Mouse (Mus musculus): ENCODE measurements around the gene Dot1l. TPM values are rescaled to one million over a fixed set of nuclear protein-coding genes. Genes with fewer than 3 reads are reported as not detected.

Dot1l gene
- polyA plus RNA-seq, 1 experiment from 2014 or later: 17.7 TPM

DNA sequence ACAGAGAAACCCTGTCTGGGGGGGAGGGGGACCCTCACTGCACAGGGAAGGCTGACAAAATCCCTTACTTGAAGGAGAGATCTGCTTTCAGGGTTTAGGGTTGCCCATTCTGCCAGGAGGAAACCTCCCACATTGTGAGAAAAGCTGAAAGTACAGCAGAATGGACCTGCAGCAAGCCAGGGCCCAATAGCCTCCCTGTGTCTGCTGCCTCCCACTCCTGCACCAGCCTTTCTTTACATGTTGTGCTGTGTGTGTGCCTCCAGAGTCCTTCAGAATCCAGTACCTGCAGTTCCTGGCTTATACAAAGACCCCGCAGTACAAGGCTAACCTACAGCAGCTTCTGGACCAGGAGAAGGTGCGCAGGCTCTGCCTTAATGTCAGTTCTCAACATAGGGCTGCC, 29.3 kb downstream of the Dot1l start:
- Histone ChIP-seq H3K4me3 (ENCODE audit: low read depth, low read length) (no peak overlapping the region), H3K9ac (ENCODE audit: low read depth, low read length) (no peak overlapping the region), H3K9me3 (replicated peaks; ENCODE audit: control insufficient read depth, low read length, poor library complexity, severe bottlenecking) (no peaks in the 10 kb centered on the region), H3K36me3 (ENCODE audit: control insufficient read depth, insufficient read depth, low read length) (peaks cover 84% of the 10 kb centered on the region), H3K27ac (ENCODE audit: low read length) (no peak overlapping the region), H3K4me2 (ENCODE audit: low read length) (no peak overlapping the region), H3K27me3 (ENCODE audit: control insufficient read depth, insufficient read depth, low read depth, low read length) (no peaks in the 10 kb centered on the region), H3K4me1 (ENCODE audit: control insufficient read depth, insufficient read depth, low read length) (no peaks in the 10 kb centered on the region)
- ATAC-seq: no peak
- WGBS: 98% methylated on average over 2 of the region's 2 CpGs

DNA sequence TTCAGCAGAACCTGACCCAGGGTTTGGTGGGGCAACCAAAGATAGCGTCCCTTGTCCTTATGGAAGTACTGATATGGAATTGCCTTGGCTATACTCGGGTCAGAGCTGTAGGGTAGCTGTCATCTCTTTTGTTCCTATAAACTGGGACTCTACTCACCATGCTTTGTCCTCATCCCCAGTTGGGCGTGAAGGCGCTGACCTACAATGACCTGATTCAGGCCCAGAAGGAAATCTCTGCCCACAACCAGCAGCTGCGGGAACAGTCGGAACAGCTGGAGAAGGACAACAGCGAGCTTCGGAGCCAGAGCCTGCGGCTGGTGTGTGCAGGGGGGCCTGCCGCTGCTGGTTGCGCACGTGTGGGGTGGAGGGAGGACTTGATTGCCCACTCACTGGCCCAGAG, 29.9 kb downstream of the Dot1l start:
- no peak overlapping the region for H3K4me3 ChIP-seq (ENCODE audit: low read depth, low read length)
- H3K9me3 ChIP-seq (replicated peaks; ENCODE audit: control insufficient read depth, low read length, poor library complexity, severe bottlenecking): no peaks in the 10 kb centered on the region
- ATAC-seq: no peak
- H3K27me3 ChIP-seq (ENCODE audit: control insufficient read depth, insufficient read depth, low read depth, low read length): no peaks in the 10 kb centered on the region
- peaks cover 84% of the 10 kb centered on the region for H3K36me3 ChIP-seq (ENCODE audit: control insufficient read depth, insufficient read depth, low read length)
- no peak overlapping the region for H3K4me2 ChIP-seq (ENCODE audit: low read length)
- H3K4me1 ChIP-seq (ENCODE audit: control insufficient read depth, insufficient read depth, low read length): no peaks in the 10 kb centered on the region
- H3K9ac ChIP-seq (ENCODE audit: low read depth, low read length): no peak overlapping the region
- no peak overlapping the region for H3K27ac ChIP-seq (ENCODE audit: low read length)
- WGBS: 74% methylated on average over 12 of the region's 12 CpGs

- no peak overlapping the region for H3K9ac ChIP-seq (ENCODE audit: low read depth, low read length)
- WGBS: 94% methylated on average over 11 of the region's 11 CpGs
- no peak overlapping the region for H3K27ac ChIP-seq (ENCODE audit: low read length)
- H3K9me3 ChIP-seq (replicated peaks; ENCODE audit: control insufficient read depth, low read length, poor library complexity, severe bottlenecking): no peaks in the 10 kb centered on the region
- H3K36me3 ChIP-seq (ENCODE audit: control insufficient read depth, insufficient read depth, low read length): peaks cover 83% of the 10 kb centered on the region
- no peak overlapping the region for H3K4me3 ChIP-seq (ENCODE audit: low read depth, low read length)
- no peak for ATAC-seq
- no peak overlapping the region for H3K4me2 ChIP-seq (ENCODE audit: low read length)
- no peaks in the 10 kb centered on the region for H3K4me1 ChIP-seq (ENCODE audit: control insufficient read depth, insufficient read depth, low read length)
- no peaks in the 10 kb centered on the region for H3K27me3 ChIP-seq (ENCODE audit: control insufficient read depth, insufficient read depth, low read depth, low read length)
Observed at GRCm38 (mm10) chr10:80785963-80786362, 31.0 kb downstream of the Dot1l start.

DNA sequence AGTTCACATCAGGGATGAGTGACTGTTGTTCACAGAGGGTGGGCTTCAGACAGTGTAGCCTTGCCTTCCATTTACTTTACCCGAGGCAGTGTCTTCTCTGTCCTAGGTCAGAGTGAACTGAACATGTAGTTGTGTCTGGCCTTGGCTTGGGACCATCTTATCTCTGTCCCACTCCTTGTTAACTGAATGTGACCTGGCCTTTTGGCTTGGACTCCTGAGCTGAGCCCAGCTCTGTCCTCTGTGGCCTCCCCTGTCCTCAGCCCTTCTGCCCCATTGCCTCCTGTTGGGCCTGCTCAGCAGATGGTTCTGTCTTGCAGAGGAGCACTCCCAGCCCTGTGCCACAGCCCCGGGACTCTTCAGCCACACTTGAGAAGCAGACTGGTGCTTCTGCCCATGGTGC, 32.5 kb downstream of the Dot1l start:
- Histone ChIP-seq H3K9ac (ENCODE audit: low read depth, low read length) (no peak overlapping the region), H3K27ac (ENCODE audit: low read length) (no peak overlapping the region), H3K4me1 (ENCODE audit: control insufficient read depth, insufficient read depth, low read length) (no peaks in the 10 kb centered on the region), H3K27me3 (ENCODE audit: control insufficient read depth, insufficient read depth, low read depth, low read length) (no peaks in the 10 kb centered on the region), H3K4me3 (ENCODE audit: low read depth, low read length) (no peak overlapping the region), H3K9me3 (replicated peaks; ENCODE audit: control insufficient read depth, low read length, poor library complexity, severe bottlenecking) (no peaks in the 10 kb centered on the region), H3K36me3 (ENCODE audit: control insufficient read depth, insufficient read depth, low read length) (peaks cover 80% of the 10 kb centered on the region), H3K4me2 (ENCODE audit: low read length) (no peak overlapping the region)
- 81% methylated on average over 2 of the region's 2 CpGs for WGBS
- ATAC-seq: no peak

- Histone ChIP-seq H3K27me3 (ENCODE audit: control insufficient read depth, insufficient read depth, low read depth, low read length) (no peaks in the 10 kb centered on the region), H3K4me2 (ENCODE audit: low read length) (no peak overlapping the region), H3K4me3 (ENCODE audit: low read depth, low read length) (no peak overlapping the region), H3K36me3 (ENCODE audit: control insufficient read depth, insufficient read depth, low read length) (peaks cover 59% of the 10 kb centered on the region), H3K4me1 (ENCODE audit: control insufficient read depth, insufficient read depth, low read length) (no peaks in the 10 kb centered on the region), H3K9me3 (replicated peaks; ENCODE audit: control insufficient read depth, low read length, poor library complexity, severe bottlenecking) (no peaks in the 10 kb centered on the region), H3K27ac (ENCODE audit: low read length) (no peak overlapping the region), H3K9ac (ENCODE audit: low read depth, low read length) (no peak overlapping the region)
- ATAC-seq: no peak
- WGBS: 87% methylated on average over 19 of the region's 19 CpGs
Observed at GRCm38 (mm10) chr10:80790761-80791404, 35.9 kb downstream of the Dot1l start.

DNA sequence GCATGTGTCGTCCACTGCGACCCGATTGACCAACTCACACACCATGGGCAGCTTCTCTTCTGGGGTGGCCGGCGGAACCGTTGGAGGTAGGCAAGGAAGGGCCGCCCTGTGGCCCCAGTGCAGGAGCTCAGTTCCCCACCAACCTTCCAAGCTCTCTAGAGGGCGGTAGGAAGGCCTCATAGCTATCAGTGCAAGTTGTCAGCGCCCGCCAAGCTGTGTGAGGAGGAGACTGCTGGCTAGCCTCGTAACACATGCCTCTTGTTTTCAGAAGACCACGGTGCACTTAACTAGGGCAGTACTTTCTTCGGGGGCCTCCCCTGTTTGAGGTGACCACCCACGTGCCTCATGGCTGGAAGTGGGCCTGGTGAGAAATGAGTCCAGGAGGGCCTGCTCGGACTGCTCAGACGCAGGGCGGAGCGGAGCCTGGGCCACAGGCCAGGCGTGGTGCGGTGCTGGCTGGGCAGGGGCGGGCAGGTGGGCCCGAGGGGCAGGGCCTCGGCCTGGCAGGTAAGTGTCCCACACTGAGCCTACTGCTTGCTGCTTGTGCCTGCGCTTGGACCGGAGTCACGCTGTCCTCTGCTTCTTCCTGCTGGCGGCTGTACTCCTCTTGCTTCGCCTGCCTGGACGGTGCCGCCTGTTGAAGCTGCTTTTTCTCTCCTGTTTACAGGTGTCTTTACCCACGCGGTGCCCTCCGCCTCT, 36.6 kb downstream of the Dot1l start:
- H3K36me3 ChIP-seq (ENCODE audit: control insufficient read depth, insufficient read depth, low read length): peaks cover 55% of the 10 kb centered on the region

DNA sequence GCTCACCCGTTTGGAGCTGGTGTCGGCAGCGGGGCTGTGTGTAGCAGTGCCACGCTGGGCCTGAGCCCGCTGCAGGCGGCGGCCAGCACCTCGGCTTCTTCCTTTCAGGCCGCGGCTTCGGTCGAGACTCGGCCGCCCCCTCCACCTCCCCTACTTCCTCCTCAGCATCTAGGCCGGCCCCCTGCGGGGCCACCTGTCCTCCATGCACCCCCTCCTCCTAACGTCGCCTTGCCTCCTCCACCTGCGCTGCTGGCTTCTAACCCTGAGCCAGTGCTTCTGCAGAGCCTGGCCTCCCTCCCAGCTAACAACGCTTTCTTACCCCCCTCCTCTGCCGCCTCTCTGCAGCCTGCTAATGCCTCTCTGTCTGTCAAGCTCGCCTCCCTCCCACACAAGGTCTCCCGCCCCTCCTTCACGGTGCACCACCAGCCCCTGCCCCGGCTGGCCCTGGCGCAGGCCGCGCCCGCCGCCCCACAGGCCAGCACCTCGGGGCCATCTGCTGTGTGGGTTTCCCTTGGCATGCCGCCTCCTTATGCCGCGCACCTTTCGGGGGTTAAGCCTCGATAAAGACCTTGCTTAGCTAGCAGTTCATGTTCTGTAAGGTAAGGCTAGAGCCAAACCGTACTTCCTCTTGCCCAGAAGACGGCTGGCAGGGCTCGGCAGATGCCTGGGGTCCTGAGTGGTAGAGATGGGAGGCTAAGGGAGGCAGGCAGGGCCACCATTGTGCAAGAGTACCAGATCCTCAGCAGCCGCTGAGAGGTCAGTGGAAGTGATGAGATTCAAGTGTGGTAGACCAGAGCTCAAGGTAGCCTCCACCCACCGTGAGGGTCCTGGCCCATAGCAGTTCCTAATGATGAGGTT, 37.4 kb downstream of the Dot1l start:
- Histone ChIP-seq H3K27ac (ENCODE audit: low read length) (no peak overlapping the region), H3K36me3 (ENCODE audit: control insufficient read depth, insufficient read depth, low read length) (peaks cover 48% of the 10 kb centered on the region), H3K27me3 (ENCODE audit: control insufficient read depth, insufficient read depth, low read depth, low read length) (no peaks in the 10 kb centered on the region), H3K9me3 (replicated peaks; ENCODE audit: control insufficient read depth, low read length, poor library complexity, severe bottlenecking) (no peaks in the 10 kb centered on the region), H3K4me1 (ENCODE audit: control insufficient read depth, insufficient read depth, low read length) (peaks cover 11% of the 10 kb centered on the region), H3K4me2 (ENCODE audit: low read length) (no peak overlapping the region), H3K9ac (ENCODE audit: low read depth, low read length) (no peak overlapping the region), H3K4me3 (ENCODE audit: low read depth, low read length) (no peak overlapping the region)
- ATAC-seq: no peak
- WGBS: 73% methylated on average over 41 of the region's 41 CpGs

More for the DNA sequence above, 36.6 kb downstream of the Dot1l start:
- Histone ChIP-seq H3K27ac (ENCODE audit: low read length) (no peak overlapping the region), H3K4me2 (ENCODE audit: low read length) (no peak overlapping the region), H3K27me3 (ENCODE audit: control insufficient read depth, insufficient read depth, low read depth, low read length) (no peaks in the 10 kb centered on the region), H3K4me1 (ENCODE audit: control insufficient read depth, insufficient read depth, low read length) (peaks cover 4% of the 10 kb centered on the region; the same call in 1 of the 2 replicates), H3K9ac (ENCODE audit: low read depth, low read length) (no peak overlapping the region), H3K4me3 (ENCODE audit: low read depth, low read length) (no peak overlapping the region), H3K9me3 (replicated peaks; ENCODE audit: control insufficient read depth, low read length, poor library complexity, severe bottlenecking) (no peaks in the 10 kb centered on the region)
- 85% methylated on average over 32 of the region's 33 CpGs for WGBS
- no peak for ATAC-seq

DNA sequence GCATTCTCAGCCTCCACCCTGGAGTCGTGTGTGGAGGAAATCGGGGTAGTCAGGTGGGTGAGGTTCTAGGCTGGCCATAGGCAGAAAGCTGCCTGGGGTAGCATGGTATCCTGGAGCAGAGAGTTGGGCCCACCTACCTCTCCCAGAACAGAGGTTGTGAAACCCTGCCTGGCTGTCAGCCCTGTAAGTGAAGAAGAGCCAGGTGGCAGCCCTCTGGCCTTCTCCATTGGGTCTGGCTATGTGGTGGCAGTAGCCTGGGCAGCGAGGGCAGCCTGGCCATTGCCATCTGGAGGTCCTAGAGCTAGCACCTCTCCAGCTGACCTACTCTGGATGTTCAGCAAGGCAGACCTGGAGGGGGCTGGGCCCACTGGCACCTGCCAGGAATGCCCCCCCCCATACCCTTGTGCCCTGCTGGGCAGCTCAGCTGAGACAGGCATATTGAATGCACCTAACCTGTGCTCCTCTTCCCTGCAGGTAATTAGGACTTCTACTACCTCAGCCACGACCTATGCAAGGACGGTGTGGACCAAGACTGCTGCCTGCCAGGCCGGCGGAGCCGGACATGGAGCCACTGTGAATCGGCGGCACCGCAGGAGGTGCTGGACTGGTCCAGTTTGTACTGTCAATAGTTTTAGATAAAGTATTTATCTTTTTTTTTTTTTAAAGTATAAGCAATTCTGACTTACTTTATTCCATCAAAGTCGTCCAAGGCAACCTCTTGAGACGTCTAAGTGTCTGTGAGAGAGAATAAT, 38.2 kb downstream of the Dot1l start:
- no peak for ATAC-seq
- Histone ChIP-seq H3K4me3 (ENCODE audit: low read depth, low read length) (no peak overlapping the region), H3K36me3 (ENCODE audit: control insufficient read depth, insufficient read depth, low read length) (peaks cover 41% of the 10 kb centered on the region), H3K27me3 (ENCODE audit: control insufficient read depth, insufficient read depth, low read depth, low read length) (no peaks in the 10 kb centered on the region), H3K4me1 (ENCODE audit: control insufficient read depth, insufficient read depth, low read length) (peaks cover 11% of the 10 kb centered on the region), H3K9me3 (replicated peaks; ENCODE audit: control insufficient read depth, low read length, poor library complexity, severe bottlenecking) (no peaks in the 10 kb centered on the region), H3K27ac (ENCODE audit: low read length) (no peak overlapping the region), H3K4me2 (ENCODE audit: low read length) (no peak overlapping the region), H3K9ac (ENCODE audit: low read depth, low read length) (no peak overlapping the region)
- WGBS: 89% methylated on average over 13 of the region's 13 CpGs
